ENCODE assay signal across 16 mouse cellular contexts in the genomic region with DNA sequence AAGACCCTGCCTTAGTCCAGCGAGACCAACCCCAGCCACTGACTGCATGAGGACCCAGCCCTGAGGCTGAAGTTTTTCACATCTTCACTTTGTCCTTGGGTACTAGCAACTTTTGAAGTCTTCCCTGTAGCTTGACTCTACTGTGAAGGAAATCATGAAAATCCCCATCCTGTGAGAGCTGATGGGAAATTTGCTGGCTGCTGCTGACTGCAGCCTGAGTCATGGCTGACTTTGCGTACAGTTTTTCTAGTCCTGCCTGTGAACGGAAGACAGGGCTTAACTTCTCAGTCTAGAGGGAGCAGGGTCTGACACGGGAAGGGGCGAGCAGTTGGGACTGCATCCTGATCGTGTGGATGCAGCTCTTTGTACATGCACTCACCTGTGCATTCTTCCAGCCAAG.
"Had no signal": no experiment of that assay in that cellular context is flagged by ENCODE, and none has a peak within 500 bp of the region (broad histone marks: within the 10 kb centered on the region; RNA-seq: fewer than 3 reads in every experiment).

No protein-coding gene starts in this region.

- H3K36me3 ChIP-seq: liver, embryonic 13.5 days; lung, embryonic 15.5 days; midbrain, embryonic 15.5 days; neural tube, embryonic 13.5 days had no signal

- H3K4me1 ChIP-seq: midbrain, embryonic 15.5 days; neural tube, embryonic 13.5 days had no signal

- H3K4me3 ChIP-seq: kidney, embryonic 15.5 days; liver, embryonic 13.5 days; lung, embryonic 15.5 days; megakaryocyte, embryonic 14.5 days; midbrain, embryonic 15.5 days; neural tube, embryonic 13.5 days had no signal

- H3K4me2 ChIP-seq: kidney, embryonic 15.5 days; liver, embryonic 13.5 days; lung, embryonic 15.5 days; midbrain, embryonic 11.5 days; midbrain, embryonic 15.5 days; neural tube, embryonic 13.5 days had no signal

- H3K27ac ChIP-seq: lung, embryonic 15.5 days; macrophage; midbrain, embryonic 15.5 days; neural tube, embryonic 13.5 days had no signal

- DNase-seq: kidney, adult 2 months; kidney, postnatal 14 days; liver; liver, embryonic 13.5 days; liver, postnatal 0 days; lung, postnatal 14 days; right cerebral cortex, postnatal 14 days; thymus, adult 18-20 months; thymus, postnatal 25 days had no signal

- H3K9me3 ChIP-seq: kidney, embryonic 15.5 days; liver, embryonic 13.5 days; lung, embryonic 15.5 days; midbrain, embryonic 15.5 days; neural tube, embryonic 13.5 days had no signal

- H3K27me3 ChIP-seq: kidney, embryonic 15.5 days; liver, embryonic 13.5 days; lung, embryonic 15.5 days; megakaryocyte, embryonic 14.5 days; midbrain, embryonic 15.5 days; neural tube, embryonic 13.5 days had no signal

- ATAC-seq: liver, postnatal 0 days; midbrain, embryonic 15.5 days had no signal

- H3K9ac ChIP-seq: kidney, embryonic 15.5 days; liver, embryonic 13.5 days; liver, postnatal 0 days; lung, embryonic 15.5 days; midbrain, embryonic 15.5 days; neural tube, embryonic 13.5 days had no signal
